Mouse (Mus musculus) C2C12 (cell line): ENCODE results near the gene Frmd4a. TPM values are rescaled to one million over a fixed set of nuclear protein-coding genes. Genes with fewer than 3 reads are reported as not detected.

ENCODE experiments used
- H3K27me3 ChIP-seq: one replicate; pipeline ENCODE4 v1.6.1; 2011; ENCODE audit not compliant: control insufficient read depth, insufficient read depth, insufficient read length
- H3K36me3 ChIP-seq: one replicate; pipeline ENCODE4 v1.6.1; 2011; ENCODE audit not compliant: control insufficient read depth, insufficient read depth
- H3K4me3 ChIP-seq: one replicate; pipeline ENCODE4 v1.5.1; 2011; ENCODE audit warnings: mild to moderate bottlenecking, control low read depth; ENCODE audit not compliant: poor library complexity, insufficient read depth, severe bottlenecking
- H3K79me2 ChIP-seq: one replicate; pipeline ENCODE4 v1.6.1; 2011; ENCODE audit not compliant: control insufficient read depth, insufficient read depth
- H3K79me3 ChIP-seq: one replicate; pipeline ENCODE4 v1.6.1; 2011; ENCODE audit warnings: low read depth, control low read depth
- H3ac ChIP-seq: one replicate; pipeline ENCODE3; 2011; ENCODE audit warnings: low read depth; ENCODE audit not compliant: control insufficient read depth, insufficient read length
- CEBPB ChIP-seq: IDR thresholded peaks from one replicate; pipeline ENCODE4 v1.6.1; 2011; ENCODE audit warnings: low read depth, mild to moderate bottlenecking, control low read depth, moderate library complexity
- CTCF ChIP-seq: IDR thresholded peaks from one replicate; pipeline ENCODE4 v1.5.1; 2011; ENCODE audit not compliant: control insufficient read depth, insufficient read depth, insufficient read length
- FOSL1 ChIP-seq: IDR thresholded peaks from one replicate; pipeline ENCODE4 v1.8.0; 2011; ENCODE audit warnings: mild to moderate bottlenecking, low read length; ENCODE audit not compliant: poor library complexity, insufficient read depth, severe bottlenecking
- MAX ChIP-seq: IDR thresholded peaks from one replicate; pipeline ENCODE4 v1.6.1; 2011; ENCODE audit warnings: mild to moderate bottlenecking, control low read depth
- MYOD1 ChIP-seq: IDR thresholded peaks from one replicate; pipeline ENCODE4 v1.6.1; 2011; ENCODE audit warnings: low read depth; ENCODE audit not compliant: control insufficient read depth, insufficient read length
- MYOG ChIP-seq: IDR thresholded peaks from one replicate; pipeline ENCODE4 v1.6.1; 2011; ENCODE audit not compliant: control insufficient read depth, insufficient read length; ENCODE audit errors: extremely low read depth
- USF1 ChIP-seq: IDR thresholded peaks from one replicate; pipeline ENCODE4 v1.6.1; 2011; ENCODE audit warnings: low read depth, mild to moderate bottlenecking, control low read depth, moderate library complexity
- polyA plus RNA-seq: library from polyadenylated mRNA; unstranded; fragments of >200 nt; fragmentation: generic; extraction: Trizol; gene quantifications from one replicate; pipeline ENCODE4 v1.2.1, GENCODE M21; 2012; ENCODE audit warnings: missing spikeins

Gene Frmd4a
- polyA plus RNA-seq, 1 experiment: 32.7 TPM

DNA sequence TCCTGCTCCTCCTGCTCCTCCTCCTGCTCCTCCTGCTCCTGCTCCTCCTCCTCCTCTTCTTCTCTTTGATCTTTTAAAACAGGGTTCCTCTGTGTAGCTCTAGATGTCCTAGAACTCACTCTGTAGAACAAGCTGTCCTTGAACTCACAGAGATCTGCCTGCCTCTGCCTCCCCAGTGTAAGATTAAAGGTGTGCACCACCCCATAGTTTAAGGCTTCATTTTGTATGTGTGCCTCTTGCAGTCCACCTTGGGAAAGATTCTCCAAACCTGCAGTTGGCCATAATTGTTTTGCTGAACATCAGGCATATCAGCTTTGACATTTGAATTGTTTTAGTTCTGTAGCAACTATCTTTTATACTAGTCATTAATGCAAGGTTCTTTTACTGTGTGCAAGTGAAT is 501.0 kb downstream of the Frmd4a start:
- H3K27me3 ChIP-seq: no peaks in the 10 kb centered on the region
- no peak for TF ChIP-seq MYOD1
- TF ChIP-seq USF1: no peak
- TF ChIP-seq CEBPB: no peak
- TF ChIP-seq FOSL1: no peak
- TF ChIP-seq MAX: no peak
- no peak for TF ChIP-seq MYOG
- TF ChIP-seq CTCF: no peak
- peaks cover 5% of the 10 kb centered on the region for H3K79me3 ChIP-seq
- H3K36me3 ChIP-seq: peaks cover 52% of the 10 kb centered on the region
- H3K79me2 ChIP-seq: peaks cover 10% of the 10 kb centered on the region
- no peak overlapping the region for H3K4me3 ChIP-seq
- H3ac ChIP-seq: no peak overlapping the region

DNA sequence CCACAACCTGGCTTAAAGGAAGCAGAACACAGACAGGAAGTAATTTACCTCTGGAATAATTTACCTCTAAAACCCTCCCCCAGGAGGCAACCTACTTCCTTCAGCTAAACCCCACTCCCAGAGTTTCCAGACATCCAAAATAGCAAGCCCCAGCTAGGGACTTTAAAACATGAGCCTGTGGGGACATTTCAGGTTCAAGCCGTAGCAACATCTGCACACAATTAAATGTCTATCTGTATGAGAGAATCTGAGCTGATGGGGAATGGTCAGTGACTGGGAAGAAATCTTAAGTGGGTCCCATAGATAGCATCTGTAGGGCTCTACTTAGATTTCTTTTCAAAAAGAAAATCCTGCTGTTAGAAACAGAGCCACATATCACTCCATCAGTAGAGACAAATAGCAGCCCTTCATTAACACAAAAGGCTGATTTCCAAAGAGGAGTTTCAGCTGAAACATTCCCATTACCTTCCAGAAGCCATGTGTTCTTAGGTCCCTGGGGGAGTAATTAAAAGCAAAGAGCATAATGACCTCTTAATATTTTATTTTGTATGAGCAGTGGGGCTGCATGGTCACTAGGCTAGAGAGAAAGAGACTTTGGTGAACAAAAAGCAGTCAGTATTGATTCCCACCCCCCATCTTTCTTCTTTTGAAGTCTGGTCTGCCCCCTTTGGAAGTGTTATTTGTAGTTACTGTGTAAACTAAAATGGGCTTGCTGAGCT is 505.4 kb downstream of the Frmd4a start:
- peaks cover 5% of the 10 kb centered on the region for H3K79me3 ChIP-seq
- H3K36me3 ChIP-seq: peaks cover 53% of the 10 kb centered on the region
- no peak for TF ChIP-seq CEBPB
- no peak for TF ChIP-seq MYOG
- TF ChIP-seq FOSL1: no peak
- no peak for TF ChIP-seq CTCF
- no peak for TF ChIP-seq USF1
- TF ChIP-seq MAX: no peak
- no peak for TF ChIP-seq MYOD1
- H3ac ChIP-seq: no peak overlapping the region
- no peaks in the 10 kb centered on the region for H3K27me3 ChIP-seq
- no peak overlapping the region for H3K4me3 ChIP-seq
- H3K79me2 ChIP-seq: peaks cover 15% of the 10 kb centered on the region

DNA sequence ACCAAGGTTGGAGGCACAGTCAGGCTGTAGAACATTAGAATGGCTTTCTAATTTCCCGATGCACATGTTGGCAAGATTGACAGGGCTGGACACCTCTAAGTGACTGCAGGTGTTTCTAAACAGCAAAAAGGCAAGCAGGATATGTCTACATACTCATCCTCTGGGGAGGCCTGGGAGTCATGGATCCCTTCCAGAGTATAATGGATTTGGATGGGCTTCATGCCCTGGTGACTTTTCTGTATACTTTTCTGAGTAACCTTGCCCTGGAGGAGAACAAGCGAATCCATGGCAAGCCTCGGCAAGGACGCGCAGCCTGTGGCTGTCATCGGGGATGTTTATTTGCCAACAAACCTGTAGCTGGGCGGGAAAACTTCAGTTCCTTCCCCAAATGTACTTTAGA is 509.6 kb downstream of the Frmd4a start:
- H3K79me3 ChIP-seq: no peaks in the 10 kb centered on the region
- TF ChIP-seq CEBPB: no peak
- no peak overlapping the region for H3ac ChIP-seq
- H3K79me2 ChIP-seq: peaks cover 5% of the 10 kb centered on the region
- peaks cover 60% of the 10 kb centered on the region for H3K36me3 ChIP-seq
- H3K27me3 ChIP-seq: no peaks in the 10 kb centered on the region
- H3K4me3 ChIP-seq: no peak overlapping the region

DNA sequence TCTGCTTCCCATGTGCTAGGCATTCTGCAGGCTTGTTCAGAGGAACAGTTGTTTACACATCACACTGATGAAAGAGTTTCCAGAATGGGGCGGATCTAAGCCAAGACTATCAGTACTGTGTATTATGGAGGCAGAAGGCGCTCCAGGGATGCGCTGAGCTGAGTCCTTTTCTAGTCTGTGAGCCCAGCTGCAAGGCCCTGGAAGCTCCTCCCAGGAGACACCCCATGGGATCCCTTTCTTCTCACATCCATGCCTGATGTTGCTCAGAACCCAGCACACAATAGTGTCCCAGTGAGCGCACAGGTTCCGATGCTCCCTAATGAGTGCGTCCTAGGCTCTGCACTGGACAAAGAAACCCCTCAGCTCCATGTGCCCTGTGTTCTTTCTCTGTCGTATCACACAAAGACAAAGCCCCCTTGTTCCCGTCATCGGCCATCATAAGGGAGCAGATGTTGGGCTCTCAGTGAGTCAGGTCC is 511.8 kb downstream of the Frmd4a start:
- H3K36me3 ChIP-seq: peaks cover 66% of the 10 kb centered on the region
- H3K79me3 ChIP-seq: no peaks in the 10 kb centered on the region
- H3K4me3 ChIP-seq: no peak overlapping the region
- no peak overlapping the region for H3ac ChIP-seq
- TF ChIP-seq USF1 (no peak), CTCF (no peak), MYOD1 (no peak), MAX (no peak), MYOG (no peak), FOSL1 (no peak), CEBPB (no peak)
- H3K27me3 ChIP-seq: no peaks in the 10 kb centered on the region
- peaks cover 5% of the 10 kb centered on the region for H3K79me2 ChIP-seq

DNA sequence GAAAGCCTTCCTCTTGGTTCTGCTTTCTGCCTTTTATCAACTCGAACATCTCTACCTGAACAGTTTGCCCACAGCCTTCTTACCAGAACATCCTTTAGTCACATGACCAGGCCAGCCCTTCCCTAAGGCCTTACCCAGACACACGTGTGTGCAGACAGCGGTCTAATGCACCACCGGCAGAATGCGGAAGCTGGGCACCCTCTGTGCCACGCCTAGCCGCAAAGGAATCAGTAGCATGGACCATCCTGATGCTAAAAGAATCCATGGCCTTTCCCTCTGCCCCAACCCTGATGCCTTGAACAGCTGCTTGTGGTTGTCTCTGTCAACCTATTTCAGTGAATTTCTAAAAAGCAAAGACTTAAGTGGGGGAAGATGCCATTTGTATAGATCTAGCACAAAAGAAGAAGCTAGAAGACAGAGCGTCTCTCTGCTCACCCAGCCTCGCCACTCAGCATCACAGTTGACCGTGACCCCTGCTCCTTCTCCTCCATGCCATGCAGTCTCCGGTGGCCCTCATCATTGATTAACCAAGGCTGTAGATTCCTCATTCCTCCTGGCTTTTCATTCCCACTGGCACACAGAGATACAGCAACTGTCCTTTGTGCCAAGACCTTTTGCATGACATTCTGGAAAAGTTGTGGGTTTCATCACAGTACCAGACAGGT is 514.1 kb downstream of the Frmd4a start:
- Histone ChIP-seq H3K36me3 (peaks cover 72% of the 10 kb centered on the region), H3K79me3 (no peaks in the 10 kb centered on the region), H3K4me3 (no peak overlapping the region), H3K27me3 (no peaks in the 10 kb centered on the region), H3ac (no peak overlapping the region), H3K79me2 (peaks cover 5% of the 10 kb centered on the region)
- no peak for TF ChIP-seq MAX
- no peak for TF ChIP-seq CEBPB
- TF ChIP-seq MYOD1: no peak

DNA sequence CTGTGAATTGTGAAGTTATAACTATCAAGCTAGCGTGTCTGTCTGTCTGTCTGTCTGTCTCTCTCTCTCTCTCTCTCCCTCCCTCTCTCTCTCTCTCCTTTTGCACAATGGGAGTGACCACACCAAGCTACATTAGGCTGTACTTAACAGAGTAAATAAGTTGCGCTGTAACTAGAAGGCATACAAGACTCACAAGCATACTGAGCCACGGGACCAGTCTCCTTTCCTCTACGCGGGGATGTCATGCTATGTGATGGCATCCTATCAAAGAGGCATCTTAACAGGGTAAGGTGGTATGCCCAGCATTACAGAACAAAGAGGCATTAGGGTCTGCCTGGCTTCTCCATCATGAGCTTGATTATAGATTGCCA is 514.7 kb downstream of the Frmd4a start:
- H3ac ChIP-seq: no peak overlapping the region
- H3K4me3 ChIP-seq: no peak overlapping the region
- H3K36me3 ChIP-seq: peaks cover 78% of the 10 kb centered on the region
- no peaks in the 10 kb centered on the region for H3K27me3 ChIP-seq
- no peaks in the 10 kb centered on the region for H3K79me3 ChIP-seq
- H3K79me2 ChIP-seq: peaks cover under 1% of the 10 kb centered on the region
- TF ChIP-seq MAX (no peak), MYOG (no peak), USF1 (no peak), CEBPB (no peak), MYOD1 (no peak), FOSL1 (no peak), CTCF (no peak)
